Mouse (Mus musculus) ES-CJ7 (cell line): Measurements from ENCODE around the gene Cmah.

Experiments
- DNase-seq: peaks from one replicate; pipeline ENCODE4 v3.0.0; 2011; ENCODE audit warnings: low read depth, low spot score

The Cmah gene

DNA sequence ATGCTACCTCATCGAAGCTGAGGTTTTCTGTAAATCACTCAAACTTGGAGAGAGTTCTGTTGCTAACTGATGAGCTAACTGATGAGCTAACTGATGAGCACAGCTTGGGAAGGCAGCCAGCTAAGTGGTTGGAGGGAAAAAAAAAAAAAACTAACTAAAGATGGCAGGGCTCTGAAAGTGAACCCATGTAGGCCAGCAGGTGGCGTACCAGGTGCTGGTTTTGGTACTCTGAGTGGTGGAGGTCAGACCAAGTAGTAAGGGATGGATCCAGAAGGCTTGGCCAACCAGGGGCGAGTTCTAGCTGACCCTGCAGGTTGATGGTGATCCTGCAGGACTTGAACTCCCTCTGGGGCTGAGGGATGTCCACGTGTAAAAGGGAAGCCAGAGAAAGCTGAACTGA, 89.2 kb downstream of the Cmah start:
- DNase-seq: peak; percentile 67

DNA sequence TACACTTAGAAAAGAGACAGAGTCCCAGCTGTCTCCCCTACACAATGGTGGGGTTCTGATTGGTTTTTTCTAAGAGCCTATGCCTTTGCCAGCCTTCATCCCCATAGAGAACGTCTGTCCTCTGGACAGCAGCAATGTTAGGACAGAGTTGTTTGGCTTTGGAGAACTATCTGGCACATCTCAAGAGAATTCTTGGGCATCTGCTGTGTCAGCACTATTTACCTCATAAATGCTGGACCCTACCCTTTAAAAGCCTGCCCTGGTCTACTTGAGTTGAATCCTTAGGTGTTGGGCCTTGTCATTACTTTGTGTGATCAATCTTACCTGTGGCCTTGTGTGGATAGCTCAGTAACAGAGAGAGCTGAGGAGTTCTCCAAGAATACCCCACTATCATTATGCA, 90.8 kb downstream of the Cmah start:
- DNase-seq: no peak

DNA sequence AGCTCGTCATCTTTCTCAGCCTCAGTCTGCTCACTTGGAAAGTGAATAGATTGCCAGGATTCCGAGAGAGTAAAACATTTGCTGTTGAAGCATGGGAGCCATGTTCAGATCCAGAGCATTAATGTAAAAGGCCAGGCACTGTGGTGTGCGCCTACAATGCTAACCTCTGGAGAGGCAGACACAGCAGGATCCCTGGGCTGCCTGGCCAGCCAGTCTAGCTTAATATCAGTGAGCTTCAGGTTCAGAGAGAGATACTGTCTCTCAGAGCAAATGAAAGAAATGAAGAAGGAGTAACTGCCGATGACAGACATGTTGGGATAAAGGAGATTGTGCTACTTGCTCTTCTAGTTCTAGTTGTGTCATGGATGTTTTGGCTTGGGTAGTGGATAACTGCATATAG, 91.6 kb downstream of the Cmah start:
- no peak for DNase-seq

DNA sequence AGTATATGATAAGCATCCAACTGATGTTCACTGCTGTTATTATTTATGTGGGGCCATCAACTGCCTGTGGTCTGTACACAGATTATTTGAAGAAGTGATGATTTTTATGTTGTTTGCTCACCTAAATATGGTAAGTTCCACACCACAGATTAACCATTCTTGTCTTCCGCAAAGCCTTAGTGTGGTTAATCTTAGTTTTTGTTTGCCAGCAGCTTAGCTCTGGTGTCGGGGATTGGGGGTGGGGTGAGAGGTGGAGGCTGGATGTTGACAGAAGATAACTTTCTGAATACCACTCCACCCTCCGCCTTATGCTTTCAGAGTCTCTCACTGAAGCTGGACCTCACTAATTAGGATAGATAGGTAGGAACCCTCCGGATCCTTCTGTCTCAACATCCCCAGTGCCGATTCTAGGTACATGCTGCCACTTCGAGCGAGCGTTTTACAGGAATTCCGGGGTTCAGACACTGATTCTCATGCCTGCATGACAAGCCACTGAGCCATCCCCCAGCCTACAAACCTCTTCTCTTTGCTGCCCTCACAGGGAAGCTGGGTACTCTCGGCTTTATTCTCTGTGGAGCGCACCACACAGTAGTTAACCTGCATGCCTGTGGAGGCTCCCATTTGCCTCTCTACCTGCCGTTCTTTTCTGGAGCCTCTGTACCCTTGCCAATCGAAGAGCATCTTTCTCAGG, 92.5 kb downstream of the Cmah start:
- no peak for DNase-seq

DNA sequence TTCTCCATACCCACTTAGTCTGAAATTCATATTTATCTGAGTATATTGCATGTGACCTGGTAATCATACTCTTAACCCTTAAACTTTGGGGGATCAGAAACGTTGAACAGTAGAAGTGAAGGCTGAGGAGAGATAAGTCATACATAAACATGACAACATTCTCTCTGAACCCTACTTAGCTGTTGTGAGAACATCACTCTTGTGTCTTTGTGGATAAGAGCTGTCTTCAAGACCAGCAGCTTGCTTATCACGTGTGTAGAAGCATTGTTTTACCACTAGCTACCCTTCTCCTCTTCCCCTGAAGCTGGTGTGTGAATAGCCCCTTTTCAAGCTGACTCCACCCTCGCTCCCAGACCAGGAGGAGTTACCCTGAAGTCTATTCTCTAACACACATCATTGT, 94.8 kb downstream of the Cmah start:
- no peak for DNase-seq

DNA sequence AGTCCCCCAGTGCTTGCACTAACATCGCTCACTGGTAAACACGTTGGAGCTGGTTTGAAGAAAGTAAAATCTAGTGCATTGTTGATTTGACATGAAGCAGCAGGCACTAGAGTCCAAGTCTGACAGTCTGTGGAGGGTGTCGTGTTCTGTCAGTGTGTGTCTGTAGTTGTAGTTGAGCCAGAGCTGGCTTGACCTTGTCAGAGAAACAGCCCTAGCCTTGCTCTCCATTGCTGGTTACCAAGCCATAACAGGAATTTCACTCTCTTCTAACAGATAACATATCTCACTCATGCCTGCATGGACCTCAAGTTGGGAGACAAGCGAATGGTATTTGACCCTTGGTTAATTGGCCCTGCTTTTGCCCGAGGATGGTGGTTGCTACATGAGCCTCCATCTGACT, 103.0 kb downstream of the Cmah start:
- DNase-seq: no peak

DNA sequence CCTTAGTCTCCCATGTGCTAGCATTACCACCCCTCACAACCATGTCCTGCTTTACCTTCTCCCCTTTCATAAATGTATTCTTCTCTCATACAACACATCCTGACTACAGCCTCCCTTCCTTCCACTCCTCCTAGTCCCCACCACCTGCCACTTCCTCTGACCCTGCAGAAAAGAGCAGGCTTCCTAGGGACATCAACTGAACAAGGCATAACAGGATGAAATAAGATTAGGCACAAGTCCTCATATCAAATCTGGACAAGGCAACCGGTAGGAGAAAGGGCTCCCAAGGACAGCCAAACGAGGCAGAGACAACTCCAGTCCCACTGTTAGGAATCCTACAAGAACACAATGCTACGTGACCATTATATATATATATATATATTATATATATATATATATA, 104.4 kb downstream of the Cmah start:
- no peak for DNase-seq

DNA sequence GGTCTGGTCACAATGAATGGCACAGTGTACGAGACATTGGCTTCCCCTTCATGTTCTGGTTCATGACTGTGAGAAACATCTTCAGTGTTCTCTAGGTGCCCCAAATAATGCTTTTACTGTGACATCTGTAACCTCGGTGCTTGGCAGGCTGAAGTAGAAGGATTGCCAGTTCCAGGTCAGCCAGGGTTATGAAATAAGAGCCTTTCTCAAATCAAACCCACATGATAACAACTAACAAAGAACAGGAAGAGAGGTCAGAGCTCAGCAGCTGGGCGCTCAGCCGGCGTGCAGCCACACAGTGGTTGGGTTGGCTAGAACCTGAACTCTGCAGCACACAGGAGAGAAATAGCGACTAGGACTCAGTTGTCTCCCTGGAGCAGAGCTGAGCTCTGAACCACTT, 115.1 kb downstream of the Cmah start:
- DNase-seq: no peak

DNA sequence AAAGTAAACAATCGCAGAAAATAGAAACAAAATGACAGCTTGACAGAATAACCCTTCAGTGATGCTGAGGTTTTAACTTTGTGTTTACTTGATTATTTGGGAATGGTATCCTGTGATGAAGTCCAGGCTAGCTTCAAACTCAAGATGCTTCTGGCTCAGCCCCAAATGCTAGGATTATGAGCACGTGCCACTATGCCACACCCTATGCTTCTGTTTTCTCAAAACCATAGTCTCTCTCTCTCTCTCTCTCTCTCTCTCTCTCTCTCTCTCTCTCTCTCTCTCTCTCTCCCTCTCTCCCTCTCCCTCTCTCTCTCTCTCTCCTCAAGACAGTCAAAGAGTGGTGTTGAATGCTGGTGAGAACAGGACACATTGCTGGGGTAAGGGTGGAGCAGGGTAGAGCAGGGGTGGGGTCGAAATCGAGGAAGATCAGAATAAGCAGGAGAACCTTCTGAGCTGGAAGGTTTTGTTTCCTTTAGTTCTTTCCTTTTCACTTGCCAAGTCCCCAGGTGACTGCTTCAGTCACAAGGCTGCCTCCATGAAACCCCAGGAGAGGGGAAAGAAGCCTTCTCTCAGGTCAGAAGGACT, 116.7 kb downstream of the Cmah start:
- DNase-seq: no peak

DNA sequence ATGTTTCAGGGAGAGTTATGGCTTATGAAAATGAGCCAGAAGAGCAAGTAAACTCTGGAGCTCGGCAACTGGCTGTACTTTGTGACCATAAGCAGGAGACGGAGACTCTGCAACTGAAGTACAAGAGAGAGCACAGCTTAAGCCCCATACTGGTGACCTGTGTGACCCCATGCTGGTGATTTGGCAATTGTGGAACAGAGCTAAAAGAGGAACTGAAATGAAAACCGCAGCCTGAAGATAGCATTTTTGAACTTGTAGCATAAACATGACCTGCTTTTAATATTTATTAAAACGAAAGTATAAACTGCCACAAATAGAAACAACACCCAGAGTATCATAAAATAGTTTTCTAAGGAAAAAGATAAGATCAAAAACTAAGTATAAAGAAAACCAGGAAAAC, 117.5 kb downstream of the Cmah start:
- no peak for DNase-seq

DNA sequence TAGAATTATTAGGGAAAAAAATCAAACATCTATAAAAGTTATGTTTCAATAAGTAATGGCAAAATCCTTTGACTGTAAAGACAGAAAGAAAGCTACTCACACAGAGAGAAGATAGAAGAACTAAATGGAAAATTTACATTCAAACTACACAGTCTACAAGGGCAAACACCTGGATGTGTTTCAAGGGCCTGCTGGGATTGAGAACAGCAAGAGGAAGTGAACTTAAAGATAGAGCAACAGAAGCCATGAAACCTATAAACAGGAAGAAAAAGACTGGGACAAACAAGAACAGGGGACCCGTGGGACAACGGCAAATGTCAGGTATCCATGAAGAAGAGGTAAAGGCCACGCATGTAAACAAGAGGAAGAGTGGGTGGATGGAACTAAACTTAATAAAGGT, 118.0 kb downstream of the Cmah start:
- DNase-seq: no peak

DNA sequence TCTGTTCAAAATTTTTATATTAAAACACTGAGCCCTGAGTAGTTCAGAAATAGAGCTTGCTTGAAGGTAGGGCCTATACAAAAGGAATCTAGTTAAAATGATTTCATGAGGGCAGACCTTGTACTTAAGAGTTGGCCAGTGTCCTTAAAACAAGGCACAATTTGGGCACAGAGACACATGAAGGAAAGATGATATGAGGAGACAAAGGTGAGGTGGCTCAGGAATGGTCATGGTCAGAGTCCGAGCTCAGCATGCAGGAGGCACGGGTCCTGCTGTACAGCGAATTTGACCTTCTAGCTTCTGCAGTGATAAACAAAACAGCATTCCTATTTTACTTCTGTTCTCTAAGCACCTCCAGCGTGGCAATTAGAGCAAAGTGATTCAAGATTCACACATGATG, 118.9 kb downstream of the Cmah start:
- no peak for DNase-seq

DNA sequence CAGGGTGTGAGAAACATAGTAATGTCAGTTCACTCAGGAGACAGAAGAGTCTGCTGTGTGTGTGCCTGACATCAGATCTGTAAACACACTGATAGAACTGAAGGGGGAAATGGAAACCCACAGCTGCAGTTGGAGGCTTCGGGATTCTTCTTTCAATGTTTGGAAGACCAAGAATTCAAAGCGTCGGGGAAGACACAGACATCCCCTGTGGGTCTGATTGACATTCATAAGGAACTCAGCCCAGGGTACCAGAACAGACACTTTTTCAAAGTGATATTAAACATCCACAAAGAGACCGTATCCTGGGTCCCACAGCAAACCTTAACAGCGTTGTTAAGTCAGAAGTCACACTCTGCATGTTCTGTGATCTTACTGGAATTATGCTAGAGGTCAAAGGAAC, 119.8 kb downstream of the Cmah start:
- DNase-seq: no peak

DNA sequence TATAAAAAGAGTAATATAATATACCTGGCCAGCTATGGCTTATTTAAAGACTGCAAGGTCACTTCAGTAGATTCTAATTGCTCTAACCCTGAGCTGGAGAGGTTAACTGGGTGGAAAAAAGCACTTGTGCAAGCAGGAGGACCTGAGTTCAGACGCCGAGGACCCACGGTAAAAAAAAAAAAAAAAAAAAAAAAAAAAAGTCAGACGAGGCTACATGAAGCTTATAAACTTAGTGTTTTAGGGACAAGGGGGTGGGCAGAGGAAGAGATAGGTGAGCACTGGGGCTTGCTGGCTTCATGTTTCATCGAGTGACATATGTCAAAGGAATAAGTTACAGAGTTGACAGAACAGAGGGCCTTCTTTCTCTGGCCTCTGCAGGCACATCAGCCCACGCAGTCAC, 121.4 kb downstream of the Cmah start:
- no peak for DNase-seq

DNA sequence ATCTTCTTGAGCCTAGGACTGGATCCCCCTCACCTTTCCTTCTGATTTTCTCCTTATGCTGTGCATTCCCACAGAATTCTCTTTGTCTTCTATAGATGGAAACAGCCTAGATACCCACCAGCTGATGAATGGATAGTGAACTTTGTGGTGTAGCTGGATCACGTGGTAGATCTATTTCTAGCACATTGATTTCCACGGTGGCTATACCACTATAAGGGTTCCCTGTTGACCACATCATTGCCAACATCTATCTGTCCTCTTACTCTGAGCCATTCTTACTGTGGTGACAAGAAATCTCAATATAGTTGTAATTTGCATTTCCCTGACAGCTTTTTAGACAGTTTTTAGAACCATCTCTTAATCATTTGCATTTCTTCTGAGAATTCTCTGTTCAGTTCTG, 124.3 kb downstream of the Cmah start:
- DNase-seq: no peak

DNA sequence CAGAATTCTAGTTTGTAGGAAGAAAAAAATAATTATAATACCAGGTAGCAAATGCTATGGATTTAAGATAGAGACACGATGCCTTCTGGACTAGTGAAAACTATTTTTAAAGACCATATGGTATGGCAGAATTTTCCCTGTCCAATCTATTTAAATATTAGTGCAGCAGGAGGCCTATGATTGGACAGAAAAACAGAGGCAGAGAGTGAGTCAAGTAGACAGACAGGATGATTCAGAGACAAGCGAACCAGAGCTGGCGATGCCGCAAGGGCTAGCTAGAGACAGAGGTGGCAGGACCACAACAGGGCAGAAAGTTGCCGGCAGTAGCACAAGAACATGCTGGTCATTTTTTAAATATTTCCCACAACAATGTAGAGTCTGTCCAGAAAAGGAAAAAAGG, 126.5 kb downstream of the Cmah start:
- DNase-seq: no peak

DNA sequence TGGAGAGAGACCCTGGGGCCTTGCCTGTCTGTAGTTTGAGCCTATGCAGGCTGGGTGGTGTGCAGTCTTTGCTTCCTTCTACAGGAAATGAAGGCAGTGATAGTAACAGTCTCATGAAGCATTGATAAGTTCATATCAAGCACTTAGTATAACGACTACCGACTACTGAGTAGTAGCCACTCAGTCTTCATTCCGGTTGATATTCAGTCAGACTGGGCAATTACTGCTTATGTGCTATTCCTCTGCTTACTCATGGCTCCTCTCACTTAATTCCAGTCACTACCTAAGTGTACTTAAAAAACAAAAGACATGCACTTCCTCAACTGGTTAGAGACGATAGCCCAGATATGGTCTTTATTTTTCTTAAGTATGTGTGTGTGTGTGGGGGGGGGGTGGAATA, 129.2 kb downstream of the Cmah start:
- no peak for DNase-seq

DNA sequence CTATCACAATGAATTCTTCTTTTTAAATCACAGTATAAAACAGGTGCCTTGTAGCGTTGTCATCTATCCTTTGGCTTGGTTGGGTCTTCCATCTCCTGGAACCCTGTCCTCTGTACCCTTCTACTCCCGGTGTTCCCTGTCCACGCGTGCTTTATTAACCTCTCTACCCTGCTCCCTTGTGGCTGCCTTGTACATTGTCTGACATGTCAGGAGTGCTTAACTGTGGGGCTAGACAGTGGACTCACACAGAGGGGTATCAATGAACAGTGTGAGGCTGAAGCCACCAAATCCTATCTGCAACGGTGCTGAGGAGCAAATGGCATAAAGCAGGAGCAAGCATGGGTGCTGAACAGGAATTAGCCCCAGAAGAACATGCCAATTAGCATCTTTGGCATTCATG, 133.3 kb downstream of the Cmah start:
- no peak for DNase-seq

DNA sequence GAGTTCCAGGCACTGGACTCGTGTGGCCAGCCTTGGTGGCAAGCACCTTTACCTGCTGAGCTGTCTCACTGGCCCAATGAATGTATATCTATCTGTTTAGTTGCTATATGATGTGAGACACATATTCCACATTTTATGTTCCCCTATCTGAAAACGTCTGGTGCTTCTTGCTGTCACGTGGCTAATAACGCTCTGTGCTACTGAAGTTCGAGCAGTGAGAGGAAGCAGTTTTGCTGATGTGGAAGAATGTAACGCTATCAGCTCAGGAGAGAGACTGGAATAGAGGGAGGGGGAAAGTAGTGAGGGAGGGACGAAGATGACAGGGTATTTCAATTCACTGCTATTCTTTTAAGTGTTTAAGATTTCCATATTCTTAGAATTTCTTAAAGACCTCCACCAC, 136.6 kb downstream of the Cmah start:
- no peak for DNase-seq

DNA sequence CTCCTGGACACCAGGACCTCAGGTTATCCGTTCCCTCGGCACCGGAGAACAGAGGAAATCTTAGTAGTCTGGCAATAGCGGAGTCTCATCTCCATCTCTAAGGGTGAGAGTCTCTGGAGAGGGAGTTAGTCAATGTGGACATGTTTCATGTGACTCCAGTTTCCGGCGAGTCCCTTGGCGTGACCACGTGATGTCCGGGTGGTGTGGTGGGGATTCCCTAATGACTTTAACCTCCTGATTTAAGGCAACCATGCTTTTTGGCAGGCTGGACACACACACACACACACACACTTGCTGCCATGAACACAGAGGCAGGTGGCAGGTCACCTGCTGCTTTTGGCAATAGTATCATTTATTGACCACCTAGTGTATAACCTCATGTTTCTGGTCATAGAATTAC, 138.8 kb downstream of the Cmah start:
- DNase-seq: no peak

DNA sequence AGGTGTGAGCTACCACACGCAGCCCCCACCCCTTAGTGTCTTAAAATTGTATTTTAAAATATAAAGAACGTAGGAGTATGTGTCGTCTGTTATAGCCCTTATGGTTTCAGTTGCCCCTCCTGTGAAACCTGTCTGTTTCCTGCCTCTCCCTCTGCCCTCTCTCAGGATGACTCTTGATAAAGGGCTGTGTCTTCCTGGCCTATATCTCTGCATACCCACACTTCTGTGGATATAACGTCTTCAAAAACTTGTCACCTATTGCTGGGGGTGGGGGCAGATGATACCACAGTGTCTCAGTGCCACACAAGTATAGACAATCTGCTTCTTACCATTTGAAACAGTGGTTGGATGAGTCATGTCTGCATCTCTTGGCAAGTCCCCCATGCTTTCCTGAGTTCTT, 140.6 kb downstream of the Cmah start:
- no peak for DNase-seq

DNA sequence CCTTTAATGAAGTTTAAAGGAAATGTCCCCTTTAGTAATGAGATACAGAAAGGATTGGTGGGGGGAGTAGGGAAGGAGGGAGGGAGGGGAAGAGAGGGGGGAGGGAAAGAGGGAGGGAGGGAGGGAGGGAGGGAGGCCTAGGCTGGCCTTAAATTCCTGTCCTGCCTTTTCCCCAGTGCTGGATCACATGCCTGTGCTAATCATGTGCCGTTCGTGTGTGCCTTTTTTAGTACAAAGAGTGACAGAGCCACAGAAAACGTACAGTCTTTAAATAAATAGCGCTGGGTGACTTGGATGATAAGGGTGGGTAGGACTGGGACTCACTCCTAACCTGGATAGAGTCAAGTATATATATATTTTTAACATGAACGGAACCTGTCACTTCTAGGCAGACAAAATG, 150.4 kb downstream of the Cmah start:
- DNase-seq: no peak

DNA sequence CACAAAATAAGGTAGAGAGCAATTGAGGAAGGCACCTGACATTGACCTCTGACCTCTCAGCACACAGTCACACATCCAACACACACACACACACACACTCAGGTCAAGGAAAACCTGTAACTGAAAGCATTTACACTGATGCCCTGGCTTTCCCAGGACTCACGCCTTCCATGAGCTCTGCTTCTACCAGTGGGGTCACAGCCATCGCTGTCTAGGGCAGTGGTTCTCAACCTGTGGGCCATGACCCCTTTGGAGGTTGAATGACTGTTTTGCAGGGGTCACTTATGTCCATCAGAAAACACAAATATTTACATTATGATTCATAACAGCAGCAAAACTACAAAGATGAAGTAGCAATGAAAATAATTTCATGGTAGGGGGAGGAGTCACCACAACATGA, 152.3 kb downstream of the Cmah start:
- DNase-seq: no peak

DNA sequence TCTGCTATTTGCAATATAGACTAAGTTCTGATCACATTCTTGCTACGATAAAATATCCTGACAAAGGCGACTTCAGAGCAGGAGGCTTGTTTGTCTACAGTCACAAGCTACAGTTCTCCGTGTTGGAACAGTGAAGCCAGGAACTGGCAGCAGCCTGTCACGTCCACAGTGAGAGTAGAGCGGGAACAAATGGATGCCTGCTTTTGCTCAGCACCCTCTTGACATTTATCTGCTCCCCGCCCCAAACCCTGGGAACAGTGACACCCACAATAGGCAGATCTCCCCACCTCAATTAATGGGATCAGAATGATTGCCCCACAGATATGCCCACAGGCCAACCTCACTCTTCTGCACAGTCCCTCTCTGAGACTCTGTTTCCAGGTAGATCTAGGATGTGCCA, 153.6 kb downstream of the Cmah start:
- DNase-seq: no peak
